Mouse (Mus musculus) lung, postnatal 14 days (tissue): ENCODE data around the gene Fgf11.

ENCODE experiments used
- DNase-seq: peaks from one replicate; pipeline ENCODE4 v3.0.0; 2021

Gene Fgf11

DNA sequence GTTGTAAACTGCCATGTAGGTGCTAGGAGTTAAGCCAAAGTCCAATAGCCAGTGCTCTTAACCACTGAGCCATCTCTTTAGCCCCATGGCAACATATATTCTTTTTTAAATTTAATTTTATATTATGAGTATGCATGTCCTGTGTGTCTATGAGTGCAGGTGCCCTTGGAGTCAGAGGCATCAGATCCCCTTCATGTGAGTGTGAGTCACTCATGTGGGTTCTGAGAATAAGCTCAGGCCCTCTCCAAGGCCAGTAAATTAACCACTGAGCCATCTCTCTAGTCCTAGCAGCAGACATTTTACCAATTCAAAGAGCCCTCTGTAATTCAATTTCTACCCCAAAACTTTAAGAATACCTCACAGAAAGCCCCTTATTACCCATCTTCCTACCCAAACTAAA is 49.0 kb downstream of the Fgf11 start:
- no peak for DNase-seq

DNA sequence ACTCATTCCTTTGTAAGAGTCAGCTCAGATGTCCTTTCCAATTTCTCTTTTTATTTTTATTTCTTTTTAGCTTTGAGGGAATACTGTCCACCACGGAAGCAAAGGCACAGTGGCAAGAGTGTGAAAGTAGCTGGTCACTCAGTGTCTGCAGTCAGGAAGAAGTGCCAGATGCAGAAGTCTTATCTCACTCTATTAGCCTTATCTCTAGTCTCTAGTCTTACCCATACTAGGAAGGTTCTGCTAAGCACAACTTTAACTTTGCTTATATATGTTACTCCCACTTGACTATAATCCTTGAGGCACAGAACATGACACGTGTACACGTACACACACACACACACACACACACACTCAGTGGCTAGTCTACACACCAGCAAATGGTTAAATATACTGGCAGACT is 50.0 kb downstream of the Fgf11 start:
- DNase-seq, result no peak
